Mouse (Mus musculus) embryonic facial prominence, embryonic 13.5 days (tissue): ENCODE measurements around the gene Ndufb4. TPM values are rescaled to one million over a fixed set of nuclear protein-coding genes. Genes with fewer than 3 reads are reported as not detected.
"Not testable (repeated sequence)": the region's sequence is repeated elsewhere in the genome, so short reads cannot be mapped to it uniquely, and the experiment has no call there.

Source experiments
- ATAC-seq: fragments of 200-750 bp; cut with Nextera tagmentation; 2 replicates; pipeline ENCODE4 v1.8.0; 2017; ENCODE audit warnings: low read depth; ENCODE audit not compliant: insufficient number of reproducible peaks, insufficient read depth, low FRiP score, low TSS enrichment
- H3K27ac ChIP-seq: fragments of 300-500 bp; sonication (generic); 2 replicates; pipeline ENCODE4 v1.5.1; 2015; ENCODE audit warnings: moderate library complexity, mild to moderate bottlenecking, inconsistent platforms
- H3K27me3 ChIP-seq: fragments of 300-500 bp; sonication (generic); 2 replicates; pipeline ENCODE4 v1.6.1; 2015; ENCODE audit warnings: mild to moderate bottlenecking, inconsistent platforms
- H3K36me3 ChIP-seq: fragments of 300-500 bp; sonication (generic); 2 replicates; pipeline ENCODE4 v1.6.1; 2015; ENCODE audit warnings: mild to moderate bottlenecking, inconsistent platforms
- H3K4me1 ChIP-seq: fragments of 300-500 bp; sonication (generic); 2 replicates; pipeline ENCODE4 v1.6.1; 2015; ENCODE audit warnings: inconsistent platforms
- H3K4me2 ChIP-seq: fragments of 300-500 bp; sonication (generic); 2 replicates; pipeline ENCODE4 v1.6.1; 2015; ENCODE audit warnings: moderate library complexity, mild to moderate bottlenecking, inconsistent platforms
- H3K4me3 ChIP-seq: fragments of 300-500 bp; sonication (generic); 2 replicates; pipeline ENCODE4 v1.5.1; 2015; ENCODE audit warnings: mild to moderate bottlenecking, inconsistent platforms
- H3K9ac ChIP-seq: fragments of 300-500 bp; sonication (generic); 2 replicates; pipeline ENCODE4 v1.6.1; 2015; ENCODE audit warnings: mild to moderate bottlenecking, inconsistent platforms
- H3K9me3 ChIP-seq: fragments of 300-500 bp; sonication (generic); 2 replicates; pipeline ENCODE4 v1.6.1; 2016; ENCODE audit warnings: inconsistent platforms
- WGBS: fragments of 180-500 bp; shearing (Covaris S2); methylation state at CpG from one replicate; pipeline ENCODE4 v1.1.7; 2015; ENCODE audit warnings: mixed read lengths; 5-methylcytosine and 5-hydroxymethylcytosine counted together
- polyA plus RNA-seq: library from polyadenylated mRNA; unstranded; fragments of >200 nt; fragmentation: Nextera tagmentation; extraction: Ambion mirVana; gene quantifications from 2 replicates; pipeline ENCODE4 v1.2.1, GENCODE M21; 2015

Gene Ndufb4
- polyA plus RNA-seq, result 58.3 and 71.9 TPM in 2 replicates

GRCm38 (mm10) chr16:37653731-37654657 lies at the start of gene Ndufb4:
Ndufb4 (minus strand) TSS chr16:37654453.
- under 1% methylated on average over 57 of the region's 58 CpGs for WGBS
- Histone ChIP-seq H3K27me3 (no peaks in the 10 kb centered on the region), H3K9ac (peak within 1 kb of the TSS; percentile 93), H3K36me3 (0 out of 2 replicates have a peak, but pooled peaks cover 5% of the 10 kb centered on the region), H3K4me3 (peak within 1 kb of the TSS; percentile 87), H3K27ac (peak within 1 kb of the TSS; percentile 73), H3K4me1 (peaks cover 15% of the 10 kb centered on the region), H3K9me3 (no peaks in the 10 kb centered on the region), H3K4me2 (peak within 1 kb of the TSS; percentile 74)
- ATAC-seq, result peak; percentile 94

DNA sequence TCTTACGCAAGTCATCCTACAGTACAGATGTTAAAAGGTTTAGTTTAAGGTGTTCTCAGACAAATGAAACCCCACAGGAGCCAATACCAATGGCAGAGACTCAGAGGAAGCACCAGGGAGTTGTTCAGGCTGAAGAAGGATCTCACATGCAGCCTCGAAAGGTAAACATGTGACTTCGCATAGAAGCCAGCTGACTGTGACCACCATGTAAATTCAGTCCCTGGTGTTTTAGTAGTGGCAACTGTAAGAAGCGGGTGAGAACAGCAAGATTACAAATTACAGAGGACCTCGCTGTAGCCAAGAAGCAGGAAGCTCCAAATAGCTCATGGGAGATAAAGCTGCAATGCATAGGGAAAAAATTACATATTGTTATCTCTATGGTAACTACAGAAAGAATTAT lies 49.6 kb upstream of the Ndufb4 start:
- 82% methylated on average over 5 of the region's 5 CpGs for WGBS
- Histone ChIP-seq H3K4me1 (peaks cover 9% of the 10 kb centered on the region; the same call in 1 of the 2 replicates), H3K9me3 (peaks cover 3% of the 10 kb centered on the region; the same call in 1 of the 2 replicates), H3K9ac (no peak overlapping the region), H3K4me3 (no peak overlapping the region), H3K36me3 (no peaks in the 10 kb centered on the region), H3K27me3 (no peaks in the 10 kb centered on the region), H3K27ac (no peak overlapping the region), H3K4me2 (no peak overlapping the region)
- no peak for ATAC-seq

- H3K27me3 ChIP-seq, H3K4me2 ChIP-seq, H3K4me3 ChIP-seq, H3K36me3 ChIP-seq, H3K27ac ChIP-seq, H3K4me1 ChIP-seq, H3K9me3 ChIP-seq, H3K9ac ChIP-seq, ATAC-seq: not testable (repeated sequence)
These were observed 45.8 kb upstream of the Ndufb4 start for GRCm38 (mm10) chr16:37700071-37700470.

DNA sequence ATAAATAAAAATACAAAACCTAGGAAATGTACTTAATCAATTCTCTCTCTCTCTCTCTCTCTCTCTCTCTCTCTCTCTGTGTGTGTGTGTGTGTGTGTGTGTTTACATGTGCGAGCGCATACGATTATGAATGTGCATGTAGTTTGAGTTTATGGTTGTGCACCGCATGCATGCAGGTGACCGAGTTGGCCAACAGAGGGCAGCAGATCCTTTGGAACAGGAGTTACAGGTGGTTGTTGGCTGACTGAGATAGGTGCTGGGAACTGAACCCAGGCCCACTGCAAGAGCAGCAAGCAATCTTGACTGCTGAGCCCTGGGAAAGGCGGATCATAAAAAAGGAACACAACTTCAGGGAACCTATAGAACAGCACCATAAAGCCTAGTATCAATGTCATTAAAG lies 44.5 kb upstream of the Ndufb4 start:
- H3K9ac ChIP-seq, result no peak overlapping the region
- H3K27ac ChIP-seq, result no peak overlapping the region
- peaks cover 6% of the 10 kb centered on the region; the same call in 1 of the 2 replicates for H3K9me3 ChIP-seq
- ATAC-seq, result no peak
- no peaks in the 10 kb centered on the region for H3K27me3 ChIP-seq
- no peaks in the 10 kb centered on the region for H3K4me1 ChIP-seq
- H3K4me2 ChIP-seq, result no peak overlapping the region
- 95% methylated on average over 6 of the region's 6 CpGs for WGBS
- H3K36me3 ChIP-seq, result no peaks in the 10 kb centered on the region
- no peak overlapping the region for H3K4me3 ChIP-seq

- Histone ChIP-seq H3K4me3 (no peak overlapping the region), H3K9me3 (peaks cover 6% of the 10 kb centered on the region; the same call in 1 of the 2 replicates), H3K9ac (no peak overlapping the region), H3K4me2 (no peak overlapping the region), H3K27ac (no peak overlapping the region), H3K4me1 (no peaks in the 10 kb centered on the region), H3K27me3 (no peaks in the 10 kb centered on the region), H3K36me3 (no peaks in the 10 kb centered on the region)
- WGBS, result 82% methylated on average over 5 of the region's 5 CpGs
- ATAC-seq, result no peak
These were observed 43.0 kb upstream of the Ndufb4 start for GRCm38 (mm10) chr16:37697271-37697670.

DNA sequence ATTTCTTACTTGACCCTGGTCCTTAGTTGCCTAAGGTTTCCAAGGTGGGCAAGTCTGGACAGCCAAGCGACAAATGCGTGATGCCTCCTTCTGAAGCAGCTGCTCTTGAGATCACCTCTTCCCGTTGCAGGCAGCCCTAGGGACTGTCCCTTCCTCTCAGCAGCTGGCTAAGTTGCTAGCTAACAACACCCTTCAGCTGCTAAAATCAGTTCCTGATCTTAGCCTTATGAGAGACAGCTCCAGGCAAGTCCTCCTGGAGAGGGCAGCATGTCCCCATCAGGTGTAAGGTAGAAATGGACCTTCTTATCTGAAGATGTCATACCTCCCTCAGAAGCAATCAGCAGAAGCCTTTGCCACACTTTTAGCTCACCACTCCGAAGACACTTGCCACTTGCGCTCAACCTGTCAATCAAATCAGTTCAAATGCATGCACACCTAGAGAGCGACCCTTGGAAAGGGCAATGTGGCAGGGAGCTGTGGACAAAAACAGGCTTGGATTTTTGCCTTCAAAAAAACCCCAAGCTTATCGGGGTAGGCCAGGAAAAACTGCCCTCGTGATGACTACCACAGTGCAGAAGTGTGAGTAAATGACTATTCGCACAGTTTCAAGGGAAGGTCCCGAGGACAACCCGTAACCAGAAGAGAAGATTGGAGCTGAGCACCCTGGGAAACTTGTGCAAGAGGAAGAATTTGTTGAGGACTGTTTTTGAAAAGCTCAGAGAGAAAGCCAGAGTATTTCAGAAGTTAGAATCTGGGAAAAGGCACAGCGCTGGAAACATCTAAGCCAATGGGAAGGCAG lies 36.9 kb upstream of the Ndufb4 start:
- H3K4me1 ChIP-seq, result peaks cover 35% of the 10 kb centered on the region
- no peak overlapping the region for H3K4me2 ChIP-seq
- WGBS, result 83% methylated on average over 12 of the region's 12 CpGs
- no peaks in the 10 kb centered on the region for H3K36me3 ChIP-seq
- ATAC-seq, result no peak
- H3K9me3 ChIP-seq, result no peaks in the 10 kb centered on the region
- 0 out of 2 replicates have a peak overlapping the region, but pooled peaks have one; percentile 34 for H3K27ac ChIP-seq
- no peaks in the 10 kb centered on the region for H3K27me3 ChIP-seq
- H3K9ac ChIP-seq, result no peak overlapping the region
- no peak overlapping the region for H3K4me3 ChIP-seq

GRCm38 (mm10) chr16:37690465-37690864 lies 36.2 kb upstream of the Ndufb4 start:
- WGBS, result 67% methylated on average over 6 of the region's 6 CpGs
- ATAC-seq, result no peak
- peak overlapping the region; percentile 34; the same call in 1 of the 2 replicates for H3K27ac ChIP-seq
- H3K4me1 ChIP-seq, result peaks cover 42% of the 10 kb centered on the region
- H3K36me3 ChIP-seq, result no peaks in the 10 kb centered on the region
- H3K9me3 ChIP-seq, result no peaks in the 10 kb centered on the region
- H3K27me3 ChIP-seq, result no peaks in the 10 kb centered on the region
- no peak overlapping the region; the same call in 1 of the 2 replicates for H3K9ac ChIP-seq
- no peak overlapping the region for H3K4me3 ChIP-seq
- 0 out of 2 replicates have a peak overlapping the region, but pooled peaks have one; percentile 9 for H3K4me2 ChIP-seq

GRCm38 (mm10) chr16:37689934-37690333 lies 35.7 kb upstream of the Ndufb4 start:
- H3K27ac ChIP-seq, result peak overlapping the region; percentile 34; the same call in 1 of the 2 replicates
- WGBS, result 21% methylated on average over 10 of the region's 10 CpGs
- H3K36me3 ChIP-seq, result no peaks in the 10 kb centered on the region
- ATAC-seq, result no peak
- 0 out of 2 replicates have a peak overlapping the region, but pooled peaks have one; percentile 9 for H3K4me2 ChIP-seq
- H3K27me3 ChIP-seq, result no peaks in the 10 kb centered on the region
- no peak overlapping the region for H3K4me3 ChIP-seq
- H3K9me3 ChIP-seq, result no peaks in the 10 kb centered on the region
- peaks cover 46% of the 10 kb centered on the region for H3K4me1 ChIP-seq
- H3K9ac ChIP-seq, result no peak overlapping the region; the same call in 1 of the 2 replicates

DNA sequence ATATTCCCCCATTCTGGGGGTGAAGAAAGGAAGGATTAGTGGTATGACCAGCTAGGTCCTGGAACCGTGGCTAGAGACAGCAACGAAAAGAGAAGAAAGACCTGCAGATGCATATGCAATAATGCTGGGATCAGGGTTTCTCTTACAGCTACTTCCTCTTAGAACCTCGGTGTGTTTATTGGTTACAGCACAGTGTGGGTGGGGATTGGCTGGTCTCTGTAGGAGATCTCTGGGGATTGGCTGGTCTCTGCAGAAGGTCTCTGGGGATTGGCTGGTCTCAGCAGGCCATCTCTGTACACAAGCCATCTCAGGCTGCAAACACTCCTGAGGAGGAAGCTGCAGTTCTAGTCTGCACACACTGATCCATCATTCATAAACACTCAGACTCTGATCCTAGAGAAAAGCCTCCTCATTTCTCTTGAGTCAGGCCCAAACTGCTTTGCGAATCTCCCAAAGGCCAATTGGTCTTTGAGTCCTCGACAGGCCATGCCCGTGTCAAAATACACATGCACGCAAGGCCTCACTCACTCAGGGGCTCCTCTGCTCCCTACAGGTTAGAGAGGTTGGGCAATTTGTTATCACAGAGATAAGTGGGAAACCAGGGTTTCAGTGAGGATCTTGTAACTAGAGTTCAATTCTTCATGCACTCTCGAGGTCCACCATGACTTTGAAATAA lies 35.1 kb upstream of the Ndufb4 start:
- ATAC-seq, result no peak
- 74% methylated on average over 8 of the region's 8 CpGs for WGBS
- Histone ChIP-seq H3K9me3 (no peaks in the 10 kb centered on the region), H3K4me3 (no peak overlapping the region), H3K36me3 (no peaks in the 10 kb centered on the region), H3K27me3 (no peaks in the 10 kb centered on the region), H3K27ac (no peak overlapping the region), H3K4me2 (0 out of 2 replicates have a peak overlapping the region, but pooled peaks have one; percentile 9), H3K4me1 (peaks cover 48% of the 10 kb centered on the region), H3K9ac (no peak overlapping the region)

DNA sequence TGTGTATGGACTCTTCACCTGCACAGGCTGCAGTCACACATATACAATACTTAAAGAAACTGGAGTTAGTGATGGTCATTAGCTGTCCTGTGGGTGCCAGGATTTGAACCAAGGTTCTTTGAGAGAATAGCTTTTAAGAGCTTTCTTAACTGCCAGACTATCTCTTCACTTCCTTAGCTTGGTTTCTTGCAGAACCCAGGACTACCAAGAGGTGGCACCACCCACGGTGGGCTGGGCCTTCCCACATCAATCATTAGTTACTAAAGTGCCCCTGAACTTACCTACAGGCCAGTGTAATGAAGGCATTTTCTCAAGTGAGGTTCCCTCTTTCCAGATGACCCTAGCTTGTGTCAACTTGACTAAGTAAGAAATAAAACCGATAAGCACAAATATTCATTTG lies 33.9 kb upstream of the Ndufb4 start:
- Histone ChIP-seq H3K4me2 (no peak overlapping the region), H3K4me3 (no peak overlapping the region), H3K4me1 (peaks cover 60% of the 10 kb centered on the region), H3K36me3 (no peaks in the 10 kb centered on the region), H3K27ac (no peak overlapping the region), H3K27me3 (no peaks in the 10 kb centered on the region), H3K9me3 (no peaks in the 10 kb centered on the region), H3K9ac (no peak overlapping the region)
- 70% methylated on average over 2 of the region's 2 CpGs for WGBS
- ATAC-seq, result no peak
